Mouse (Mus musculus) heart, embryonic 14.5 days (tissue): ENCODE data around the gene Gm20696. TPM values are rescaled to one million over a fixed set of nuclear protein-coding genes. Genes with fewer than 3 reads are reported as not detected.

Source experiments
- ATAC-seq: fragments of 200-750 bp; cut with Nextera tagmentation; 2 replicates; pipeline ENCODE4 v1.8.0; 2017; ENCODE audit warnings: low read depth, moderate TSS enrichment; ENCODE audit not compliant: insufficient number of reproducible peaks, insufficient read depth, low FRiP score
- H3K27ac ChIP-seq, 2 experiments: fragments of 200-500 bp in 1 of 2; fragments of 300-500 bp in 1 of 2; sonication (generic) in 1 of 2; replicated peaks in 1 of 2; 2 replicates each; pipeline ENCODE4 v1.5.1; 2012 to 2014; ENCODE audit warnings: low read depth in 2 of 2, low read length in 2 of 2, control low read depth in 1 of 2, mild to moderate bottlenecking in 1 of 2, mixed read lengths in 1 of 2; ENCODE audit not compliant: control insufficient read depth in 1 of 2, insufficient read depth in 1 of 2
- H3K27me3 ChIP-seq: fragments of 300-500 bp; sonication (generic); 2 replicates; pipeline ENCODE4 v1.6.1; 2014; ENCODE audit warnings: mild to moderate bottlenecking, low read length, control low read depth; ENCODE audit not compliant: control insufficient read depth, insufficient read depth
- H3K36me3 ChIP-seq: fragments of 300-500 bp; sonication (generic); 2 replicates; pipeline ENCODE4 v1.6.1; 2014; ENCODE audit warnings: mild to moderate bottlenecking, control low read depth, low read length, mixed read lengths; ENCODE audit not compliant: control insufficient read depth, insufficient read depth
- H3K4me1 ChIP-seq, 2 experiments: fragments of 200-500 bp in 1 of 2; fragments of 300-500 bp in 1 of 2; sonication (generic) in 1 of 2; 2 replicates each; pipeline ENCODE4 v1.6.1; 2012 to 2014; ENCODE audit warnings: low read length in 2 of 2, control low read depth in 1 of 2, mixed read lengths in 1 of 2; ENCODE audit not compliant: control insufficient read depth in 2 of 2, insufficient read depth in 2 of 2
- H3K4me2 ChIP-seq: fragments of 300-500 bp; sonication (generic); 2 replicates; pipeline ENCODE4 v1.6.1; 2014; ENCODE audit warnings: mild to moderate bottlenecking, low read length
- H3K4me3 ChIP-seq, 2 experiments: fragments of 200-500 bp in 1 of 2; fragments of 300-500 bp in 1 of 2; sonication (generic) in 1 of 2; 2 replicates each; pipeline ENCODE4 v1.5.1; 2012 to 2014; ENCODE audit warnings: low read length in 2 of 2, mild to moderate bottlenecking in 2 of 2, control low read depth in 1 of 2, low read depth in 1 of 2, moderate library complexity in 1 of 2; ENCODE audit not compliant: control insufficient read depth in 1 of 2, insufficient read depth in 1 of 2
- H3K9ac ChIP-seq: fragments of 300-500 bp; sonication (generic); 2 replicates; pipeline ENCODE4 v1.6.1; 2014; ENCODE audit warnings: mild to moderate bottlenecking, low read length
- H3K9me3 ChIP-seq: fragments of 300-500 bp; sonication (generic); 2 replicates; pipeline ENCODE4 v1.6.1; 2016; ENCODE audit warnings: low read length, control low read depth; ENCODE audit not compliant: control insufficient read depth
- WGBS: fragments of 180-500 bp; shearing (Covaris S2); extraction: QIAGEN DNeasy Blood & Tissue Kit; methylation state at CpG from one replicate; pipeline ENCODE4 v1.1.7; 2014; 5-methylcytosine and 5-hydroxymethylcytosine counted together
- polyA plus RNA-seq: library from polyadenylated mRNA; unstranded; fragments of >200 nt; fragmentation: Nextera tagmentation; extraction: Ambion mirVana; gene quantifications from 2 replicates; pipeline ENCODE4 v1.2.1, GENCODE M21; 2014

Gene Gm20696
- polyA plus RNA-seq, 1 experiment from 2014 or later: 3.9 TPM

GRCm38 (mm10) chr6:99368118-99368753, 298.4 kb downstream of the Gm20696 start:
- 43% methylated on average over 4 of the region's 4 CpGs for WGBS
- Histone ChIP-seq H3K4me2 (no peak overlapping the region), H3K36me3 (no peaks in the 10 kb centered on the region), H3K27ac (no peak overlapping the region), H3K4me1 (peaks cover 4 to 8% of the 10 kb centered on the region in 2 experiments), H3K4me3 (no peak overlapping the region), H3K27me3 (no peaks in the 10 kb centered on the region), H3K9me3 (no peaks in the 10 kb centered on the region), H3K9ac (no peak overlapping the region)
- no peak for ATAC-seq

- Histone ChIP-seq H3K36me3 (no peaks in the 10 kb centered on the region), H3K4me2 (no peak overlapping the region), H3K4me1 (peaks cover 7 to 8% of the 10 kb centered on the region in 2 experiments), H3K27ac (no peak overlapping the region), H3K9ac (no peak overlapping the region), H3K27me3 (no peaks in the 10 kb centered on the region), H3K9me3 (no peaks in the 10 kb centered on the region), H3K4me3 (no peak overlapping the region)
- ATAC-seq: no peak
- 73% methylated on average over 6 of the region's 6 CpGs for WGBS
Observed at GRCm38 (mm10) chr6:99364545-99364944, 302.1 kb downstream of the Gm20696 start.

DNA sequence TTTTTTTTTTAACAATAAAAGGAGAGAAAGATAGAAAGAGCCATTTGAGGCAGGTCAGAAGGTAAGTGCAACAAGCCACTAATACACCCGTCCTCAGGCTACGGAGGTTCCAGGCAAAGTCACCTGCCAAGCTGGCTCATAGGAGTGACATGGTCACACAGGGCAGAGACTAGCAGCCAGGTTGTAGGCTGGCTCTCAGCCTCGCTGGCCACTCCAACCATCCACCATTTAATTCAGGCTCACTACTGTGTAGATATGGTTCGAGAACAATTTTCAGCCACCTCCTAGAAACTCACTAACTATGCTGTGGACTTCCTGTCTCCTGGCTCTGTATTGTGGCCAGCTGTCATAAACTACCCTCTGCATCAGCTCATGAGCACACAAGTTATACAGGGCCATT, 306.0 kb downstream of the Gm20696 start:
- Histone ChIP-seq H3K9me3 (no peaks in the 10 kb centered on the region), H3K27me3 (no peaks in the 10 kb centered on the region), H3K4me2 (no peak overlapping the region), H3K4me1 (peaks cover 9 to 18% of the 10 kb centered on the region in 2 experiments), H3K9ac (no peak overlapping the region), H3K36me3 (no peaks in the 10 kb centered on the region), H3K27ac (peak overlapping the region; percentile 14 to 65), H3K4me3 (no peak overlapping the region)
- 69% methylated on average over 4 of the region's 4 CpGs for WGBS
- ATAC-seq: no peak

DNA sequence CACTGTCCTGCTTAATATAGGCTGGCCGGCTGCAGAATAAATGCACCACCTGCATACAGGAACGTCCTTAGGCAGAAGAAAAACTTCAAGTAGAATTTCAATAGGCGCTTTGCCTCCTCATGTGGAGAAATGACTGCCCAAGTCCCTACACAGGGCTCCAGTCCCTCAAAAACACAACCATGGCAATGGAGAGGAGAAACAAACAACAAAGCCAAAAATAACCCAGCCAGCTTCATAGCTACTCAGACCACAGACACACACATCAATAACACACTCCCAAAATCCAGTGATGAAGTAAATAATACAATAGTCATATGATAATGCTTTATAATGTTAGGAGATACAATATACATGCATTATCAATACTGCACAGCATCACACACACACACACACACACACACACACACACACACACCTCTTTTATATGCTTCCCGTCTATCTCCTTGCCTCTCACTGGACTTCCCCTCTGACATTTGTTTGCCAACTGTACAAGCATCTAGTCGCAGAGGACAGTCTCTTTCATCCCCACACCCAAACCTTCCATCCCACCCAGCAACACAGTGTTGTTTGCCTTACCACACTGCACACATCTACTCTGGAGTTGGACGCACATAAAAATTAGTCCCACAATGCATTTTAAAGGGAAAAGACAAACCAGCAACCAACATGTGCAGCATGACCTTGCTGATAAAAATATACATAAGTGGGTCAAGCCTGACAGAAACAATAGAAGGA, 306.7 kb downstream of the Gm20696 start:
- peak overlapping the region; percentile 46 to 65; a peak in 3 of 4 replicates for H3K27ac ChIP-seq
- ATAC-seq: no peak
- 46% methylated on average over 6 of the region's 6 CpGs for WGBS
- H3K36me3 ChIP-seq: no peaks in the 10 kb centered on the region
- no peak overlapping the region for H3K9ac ChIP-seq
- H3K27me3 ChIP-seq: no peaks in the 10 kb centered on the region
- H3K9me3 ChIP-seq: no peaks in the 10 kb centered on the region
- H3K4me2 ChIP-seq: peak overlapping the region; percentile 24; the same call in 1 of the 2 replicates
- no peak overlapping the region for H3K4me3 ChIP-seq
- H3K4me1 ChIP-seq: peaks cover 11 to 22% of the 10 kb centered on the region in 2 experiments

DNA sequence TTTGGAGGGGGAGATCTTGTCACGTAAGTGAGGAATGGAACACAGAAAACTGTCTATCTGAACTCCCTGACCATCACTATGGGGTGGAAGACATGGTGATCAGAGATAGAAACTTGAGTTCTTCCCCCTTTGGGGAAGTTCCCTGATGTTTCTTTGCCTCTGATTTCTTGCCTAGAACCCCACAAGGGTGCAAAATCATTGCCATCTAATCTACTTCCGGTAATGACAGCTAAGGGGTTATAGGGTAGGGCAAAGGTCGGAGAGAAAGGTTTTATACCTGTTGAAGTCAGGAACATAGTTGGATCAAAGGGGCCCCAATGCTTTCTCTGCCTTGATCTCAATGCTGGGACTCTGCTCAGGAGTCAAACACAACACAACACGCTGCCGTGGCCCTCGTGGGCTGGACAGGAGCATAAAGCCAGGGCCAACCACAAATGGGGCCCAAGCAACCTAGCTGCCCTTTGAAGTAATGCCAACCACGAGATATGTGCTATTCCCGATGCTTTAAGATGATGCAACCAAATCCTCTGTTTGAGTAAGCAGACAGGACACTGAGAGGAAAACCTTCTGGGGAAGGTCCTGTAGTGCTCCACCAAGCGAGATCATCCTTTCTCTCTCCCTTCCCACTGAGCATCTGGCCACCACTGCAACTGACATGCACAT, 307.4 kb downstream of the Gm20696 start:
- Histone ChIP-seq H3K4me2 (peak overlapping the region; percentile 24; the same call in 1 of the 2 replicates), H3K27me3 (no peaks in the 10 kb centered on the region), H3K4me3 (no peak overlapping the region), H3K27ac (peak overlapping the region; percentile 43 to 65), H3K9me3 (no peaks in the 10 kb centered on the region), H3K4me1 (peaks cover 13 to 27% of the 10 kb centered on the region in 2 experiments), H3K9ac (no peak overlapping the region), H3K36me3 (no peaks in the 10 kb centered on the region)
- ATAC-seq: no peak
- WGBS: 61% methylated on average over 9 of the region's 9 CpGs

- Histone ChIP-seq H3K36me3 (no peaks in the 10 kb centered on the region), H3K9ac (no peak overlapping the region), H3K27ac (no peak overlapping the region), H3K9me3 (no peaks in the 10 kb centered on the region), H3K4me3 (no peak overlapping the region), H3K27me3 (no peaks in the 10 kb centered on the region), H3K4me1 (peaks cover 16 to 28% of the 10 kb centered on the region in 2 experiments), H3K4me2 (no peak overlapping the region)
- 88% methylated on average over 2 of the region's 2 CpGs for WGBS
- ATAC-seq: no peak
Observed at GRCm38 (mm10) chr6:99357931-99358330, 308.7 kb downstream of the Gm20696 start.

GRCm38 (mm10) chr6:99354338-99354737, 312.3 kb downstream of the Gm20696 start:
- Histone ChIP-seq H3K36me3 (no peaks in the 10 kb centered on the region), H3K9ac (no peak overlapping the region), H3K4me1 (peaks cover 15 to 31% of the 10 kb centered on the region in 2 experiments), H3K4me2 (no peak overlapping the region), H3K9me3 (no peaks in the 10 kb centered on the region), H3K4me3 (no peak overlapping the region), H3K27me3 (no peaks in the 10 kb centered on the region), H3K27ac (0 out of 4 replicates have a peak overlapping the region, but pooled peaks of 1 of the 2 experiments have one; percentile 11)
- ATAC-seq: no peak
- 17% methylated on average over 2 of the region's 2 CpGs for WGBS
